Mouse (Mus musculus): Measurements from ENCODE around the gene Olfr771.
A peak's percentile ranks its signal among the peaks of the same experiment; 100 is the strongest.
"Not testable (repeated sequence)": the region's sequence is repeated elsewhere in the genome, so short reads cannot be mapped to it uniquely, and the experiment has no call there.

Olfr771 gene

GRCm38 (mm10) chr10:129164651-129165050 is at the start of gene Olfr771:
Olfr771 (minus strand) TSS chr10:129164751.
- no peak for DNase-seq

- DNase-seq, result not testable (repeated sequence)
Observed at GRCm38 (mm10) chr10:129187319-129187718, 22.8 kb upstream of the Olfr771 start, which contains the start of gene Olfr773. Olfr773 (minus strand) TSS chr10:129187419.

GRCm38 (mm10) chr10:129177821-129178220 is 13.3 kb upstream of the Olfr771 start, which contains the start of gene Olfr772:
Olfr772 (minus strand) TSS chr10:129177921.
- DNase-seq, result not testable (repeated sequence)

- DNase-seq, result peak in 1 of 2 experiments; percentile 3
Observed at GRCm38 (mm10) chr10:129138898-129139297, 25.7 kb downstream of the Olfr771 start, which contains the start of gene Olfr770. Olfr770 (minus strand) TSS chr10:129138998.

- no peak for DNase-seq
Observed at GRCm38 (mm10) chr10:129117761-129118160, 46.8 kb downstream of the Olfr771 start, which contains the start of gene Olfr769. Olfr769 (minus strand) TSS chr10:129117861.

- DNase-seq, result no peak
Observed at GRCm38 (mm10) chr10:129115146-129115545, 49.4 kb downstream of the Olfr771 start.

All from cerebellum, postnatal 10 days (tissue).